Mouse (Mus musculus) heart, adult 2 months (tissue): ENCODE measurements around the gene Rab5c. TPM values are rescaled to one million over a fixed set of nuclear protein-coding genes. Genes with fewer than 3 reads are reported as not detected.
A peak's percentile ranks its signal among the peaks of the same experiment; 100 is the strongest.

ENCODE experiments used
- DNase-seq, 2 experiments: peaks; one replicate each; pipeline ENCODE4 v3.0.0; 2021
- H3K27ac ChIP-seq: fragments of 200-600 bp; 2 replicates; pipeline ENCODE4 v1.8.1; 2022
- H3K27me3 ChIP-seq: fragments of 200-500 bp; 2 replicates; pipeline ENCODE4 v1.6.1; 2012; ENCODE audit warnings: mild to moderate bottlenecking, low read length, inconsistent platforms, mixed read lengths; ENCODE audit not compliant: control insufficient read depth, insufficient read depth
- H3K36me3 ChIP-seq: fragments of 200-500 bp; 2 replicates; pipeline ENCODE4 v1.6.1; 2012; ENCODE audit warnings: low read length, inconsistent platforms; ENCODE audit not compliant: control insufficient read depth, insufficient read depth
- H3K4me1 ChIP-seq: fragments of 200-500 bp; 2 replicates; pipeline ENCODE4 v1.6.1; 2011; ENCODE audit warnings: low read length; ENCODE audit not compliant: control insufficient read depth, insufficient read depth
- H3K4me3 ChIP-seq: fragments of 200-600 bp; 2 replicates; pipeline ENCODE4 v1.8.1; 2022
- H3K79me2 ChIP-seq: fragments of 200-500 bp; replicated peaks from 2 replicates; pipeline ENCODE4 v1.6.1; 2012; ENCODE audit warnings: mild to moderate bottlenecking, inconsistent platforms, low read length, moderate library complexity, mixed read lengths; ENCODE audit not compliant: control insufficient read depth, insufficient read depth
- H3K9ac ChIP-seq: fragments of 200-500 bp; 2 replicates; pipeline ENCODE4 v1.6.1; 2012; ENCODE audit warnings: low read depth, mild to moderate bottlenecking, control low read depth, inconsistent platforms, low read length, mixed read lengths
- CTCF ChIP-seq: fragments of 200-600 bp; IDR thresholded peaks from 2 replicates; pipeline ENCODE4 v1.8.1; 2022; ENCODE audit warnings: antibody characterized with exemption, mild to moderate bottlenecking, moderate library complexity
- EP300 ChIP-seq: fragments of 200-500 bp; IDR thresholded peaks from 2 replicates; pipeline ENCODE4 v1.6.1; 2011; ENCODE audit warnings: low read depth, low read length, control low read depth; ENCODE audit not compliant: insufficient read depth
- POLR2A ChIP-seq: fragments of 200-500 bp; IDR thresholded peaks from 2 replicates; pipeline ENCODE4 v1.6.1; 2011; ENCODE audit warnings: mild to moderate bottlenecking, low read depth, low read length, control low read depth; ENCODE audit not compliant: insufficient read depth
- WGBS: fragments of 180-500 bp; shearing (Covaris S2); methylation state at CpG from one replicate; pipeline ENCODE4 v1.1.7; 2018; 5-methylcytosine and 5-hydroxymethylcytosine counted together
- intact Hi-C: fragments of 180-260 bp; cut with DNase I; formaldehyde crosslinking; loops from one replicate; pipeline ENCODE4 v1.15.1; 2025
- polyA plus RNA-seq: library from polyadenylated mRNA; depleted of rRNA; stranded (reverse); fragments of >200 nt; gene quantifications from 2 replicates; pipeline ENCODE4 v1.2.3, GENCODE M21; 2012; rRNA removed
- total RNA-seq, 2 experiments: library from RNA; stranded (reverse); gene quantifications; 2 replicates each; pipeline ENCODE4 v1.2.3; 2021

The Rab5c gene
- total and polyA plus RNA-seq, 3 experiments: 53.0 to 69.3 (median 56.3) TPM

DNA sequence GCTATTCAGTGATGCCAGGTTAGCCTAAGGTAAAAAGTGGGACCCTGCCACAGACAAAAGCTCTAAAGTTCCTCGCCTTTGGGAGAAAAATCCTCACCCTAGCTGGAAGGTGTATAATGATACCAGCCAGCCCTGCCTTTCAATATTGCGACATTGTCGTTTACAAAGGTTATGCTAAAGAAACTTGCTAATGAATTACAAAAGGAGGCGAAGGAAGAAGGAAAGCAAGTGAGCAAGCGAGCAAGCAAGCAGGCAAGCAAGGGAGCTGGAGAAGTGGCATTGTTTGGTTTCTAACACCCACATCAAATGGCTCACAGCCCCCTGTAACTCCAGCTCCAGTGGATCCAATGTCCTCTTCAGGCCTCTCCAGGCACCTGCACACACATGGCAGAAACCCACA is 55.5 kb downstream of the Rab5c start:
- intact Hi-C loops: no loop called here
- DNase-seq: no peak
- Histone ChIP-seq H3K9ac (no peak overlapping the region), H3K4me1 (no peaks in the 10 kb centered on the region), H3K27ac (no peak overlapping the region), H3K79me2 (no peaks in the 10 kb centered on the region), H3K27me3 (no peaks in the 10 kb centered on the region), H3K4me3 (no peak overlapping the region), H3K36me3 (no peaks in the 10 kb centered on the region)
- no peak for TF ChIP-seq EP300
- no peak for TF ChIP-seq POLR2A
- no peak for TF ChIP-seq CTCF
- WGBS: 94% methylated on average over 5 of the region's 5 CpGs

DNA sequence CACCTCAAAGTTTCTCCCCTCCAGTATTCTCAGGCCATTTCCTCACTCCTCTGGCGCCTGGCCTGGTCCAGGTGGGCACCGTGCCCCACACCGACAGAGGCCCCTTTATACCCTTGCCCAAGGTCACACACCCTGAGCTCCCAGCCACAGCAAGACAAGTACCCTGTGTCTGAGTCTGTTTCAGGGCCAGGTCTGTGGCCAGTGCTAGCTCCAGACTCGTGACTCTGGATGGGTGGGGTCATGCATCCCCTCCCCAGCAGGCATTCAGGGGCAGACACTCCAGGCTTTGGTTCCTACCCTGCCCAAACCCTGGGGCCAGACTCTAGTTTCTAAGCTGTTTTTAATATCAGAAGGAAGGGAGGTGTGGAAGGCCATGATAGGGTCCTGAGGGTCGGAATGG is 56.2 kb downstream of the Rab5c start:
- H3K36me3 ChIP-seq: no peaks in the 10 kb centered on the region
- no peak for TF ChIP-seq CTCF
- 74% methylated on average over 5 of the region's 5 CpGs for WGBS
- H3K9ac ChIP-seq: no peak overlapping the region
- H3K4me3 ChIP-seq: no peak overlapping the region
- no peak for DNase-seq
- intact Hi-C loops: no loop called here
- no peaks in the 10 kb centered on the region for H3K4me1 ChIP-seq
- H3K27me3 ChIP-seq: no peaks in the 10 kb centered on the region
- no peaks in the 10 kb centered on the region for H3K79me2 ChIP-seq
- H3K27ac ChIP-seq: no peak overlapping the region

DNA sequence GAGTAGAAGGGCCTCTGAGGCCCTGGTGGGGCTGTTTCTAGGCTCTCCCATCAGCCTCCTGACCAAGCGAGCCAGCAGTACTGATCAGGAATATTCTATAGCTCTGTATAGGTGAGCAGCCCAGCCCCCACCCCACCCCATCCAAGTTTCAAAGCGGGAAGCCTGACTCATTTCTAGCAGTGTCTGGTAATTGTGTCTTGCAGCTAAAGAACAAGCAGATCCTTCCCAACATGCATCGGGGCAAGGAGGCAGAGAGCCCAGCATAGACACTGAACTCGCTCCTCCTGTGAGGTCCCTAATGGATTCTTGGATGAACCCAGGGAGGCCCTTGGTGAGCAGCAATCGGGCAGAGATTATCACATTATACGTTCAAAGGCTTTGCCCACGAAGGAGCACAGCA is 60.2 kb downstream of the Rab5c start:
- Histone ChIP-seq H3K27ac (no peak overlapping the region), H3K9ac (no peak overlapping the region), H3K36me3 (no peaks in the 10 kb centered on the region), H3K27me3 (no peaks in the 10 kb centered on the region), H3K4me3 (no peak overlapping the region), H3K4me1 (peaks cover 2% of the 10 kb centered on the region; the same call in 1 of the 2 replicates), H3K79me2 (no peaks in the 10 kb centered on the region)
- TF ChIP-seq CTCF (no peak), EP300 (no peak), POLR2A (no peak)
- intact Hi-C loops: no loop called here
- 55% methylated on average over 7 of the region's 7 CpGs for WGBS
- DNase-seq: no peak

DNA sequence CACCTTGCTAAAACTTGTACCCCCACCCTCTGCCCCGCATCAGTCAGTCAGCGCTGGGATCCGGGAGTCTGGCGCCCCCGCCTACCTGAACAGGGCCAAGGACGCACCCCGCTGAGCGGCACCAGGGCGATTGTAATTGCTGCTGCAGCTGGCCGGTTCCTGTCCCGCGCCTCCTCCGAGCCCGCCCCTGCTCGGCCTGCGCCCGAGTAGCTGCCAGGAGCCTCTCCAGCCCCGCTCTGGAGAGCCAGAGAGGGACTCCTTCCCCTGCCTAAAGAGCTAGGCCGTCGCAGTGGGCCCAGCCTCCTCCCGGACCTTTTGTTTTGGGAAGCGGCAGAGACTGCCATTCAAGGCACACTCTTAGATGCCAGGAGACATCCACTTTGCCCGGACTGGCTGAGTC is 64.8 kb downstream of the Rab5c start:
- WGBS: 4% methylated on average over 23 of the region's 23 CpGs
- TF ChIP-seq CTCF: no peak
- TF ChIP-seq EP300: no peak
- TF ChIP-seq POLR2A: no peak
- Histone ChIP-seq H3K27me3 (no peaks in the 10 kb centered on the region), H3K4me3 (peak overlapping the region; percentile 16; the same call in 1 of the 2 replicates), H3K9ac (peak overlapping the region; percentile 25; the same call in 1 of the 2 replicates), H3K79me2 (no peaks in the 10 kb centered on the region), H3K36me3 (no peaks in the 10 kb centered on the region), H3K27ac (peak overlapping the region; percentile 45), H3K4me1 (peaks cover 5% of the 10 kb centered on the region)
- DNase-seq: peak; percentile 71 to 73
- intact Hi-C loops: no loop called here

DNA sequence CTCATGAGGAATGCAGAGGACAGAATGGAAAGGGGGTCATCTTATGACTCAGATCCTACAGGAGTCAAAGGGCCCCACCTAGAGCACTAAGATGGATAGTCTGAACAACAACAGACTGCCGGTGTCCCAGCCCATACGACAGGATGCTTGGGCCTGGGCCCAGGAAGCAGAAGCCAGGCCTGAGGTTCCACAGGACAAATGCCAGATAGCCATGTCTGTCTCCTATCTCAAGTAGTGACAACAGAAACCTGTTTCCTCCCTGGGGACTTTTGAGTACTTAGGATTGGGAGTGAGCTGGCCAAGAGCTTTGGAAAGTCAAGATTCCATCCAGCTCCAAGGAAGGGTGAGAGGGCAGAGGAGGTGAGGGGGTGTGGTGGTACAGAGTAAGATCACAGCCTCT is 66.1 kb downstream of the Rab5c start:
- no peak overlapping the region for H3K27ac ChIP-seq
- no peak overlapping the region for H3K9ac ChIP-seq
- H3K4me1 ChIP-seq: peaks cover 5% of the 10 kb centered on the region
- intact Hi-C loops: no loop called here
- no peak overlapping the region for H3K4me3 ChIP-seq
- WGBS: 5% methylated on average over 2 of the region's 2 CpGs
- no peak for TF ChIP-seq EP300
- no peak for TF ChIP-seq CTCF
- no peaks in the 10 kb centered on the region for H3K79me2 ChIP-seq
- H3K36me3 ChIP-seq: no peaks in the 10 kb centered on the region
- DNase-seq: peak; percentile 38 to 56
- no peaks in the 10 kb centered on the region for H3K27me3 ChIP-seq

DNA sequence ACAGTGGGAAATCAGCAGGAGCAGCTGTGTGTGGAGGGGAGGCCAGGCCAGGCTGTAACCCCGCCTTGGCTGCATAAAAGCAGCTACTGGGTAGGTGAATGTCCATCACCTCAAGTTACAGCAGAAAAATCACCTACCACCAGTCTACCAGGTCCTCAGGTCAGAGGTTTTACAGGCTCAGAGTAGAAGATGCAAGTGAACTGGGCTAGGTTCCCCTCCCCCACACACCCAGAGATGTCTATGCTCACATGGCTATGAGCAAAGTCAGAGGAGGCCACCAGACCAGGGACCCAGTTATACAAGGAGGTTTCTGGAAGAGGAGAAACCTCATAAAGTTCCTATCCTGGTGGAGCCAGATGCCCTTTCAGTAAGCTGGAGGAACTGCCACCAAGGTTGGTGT is 67.0 kb downstream of the Rab5c start:
- Histone ChIP-seq H3K4me1 (peaks cover 5% of the 10 kb centered on the region), H3K4me3 (no peak overlapping the region), H3K36me3 (no peaks in the 10 kb centered on the region), H3K27me3 (no peaks in the 10 kb centered on the region), H3K9ac (no peak overlapping the region), H3K27ac (no peak overlapping the region), H3K79me2 (no peaks in the 10 kb centered on the region)
- TF ChIP-seq CTCF: no peak
- TF ChIP-seq EP300: no peak
- no peak for TF ChIP-seq POLR2A
- no peak for DNase-seq
- intact Hi-C loops: no loop called here
- WGBS: 83% methylated on average over 1 of the region's 1 CpGs

Other genes starting within 250 kb of the Rab5c start
- 10 to 100 TPM; 25.5 to 34.6 TPM for gene Acly, start 210.2 kb downstream of the Rab5c start, total RNA-seq
- 66.5 and 74.7 TPM in 2 replicates for gene Acly, start 210.2 kb downstream of the Rab5c start, polyA plus RNA-seq
- under 1 TPM in 1 of 2 experiments, not detected in 1; 0.18 TPM for gene Ttc25, start 192.6 kb downstream of the Rab5c start, total RNA-seq
- gene Ttc25, start 192.6 kb downstream of the Rab5c start, polyA plus RNA-seq: 0.18 and 0.37 TPM in 2 replicates
- 1 to 10 TPM; 5.6 to 7.6 TPM for gene Cnp, start 163.3 kb downstream of the Rab5c start, total RNA-seq
- gene Cnp, start 163.3 kb downstream of the Rab5c start, polyA plus RNA-seq: 9.5 and 11.4 TPM in 2 replicates
- gene Nkiras2, start 119.0 kb downstream of the Rab5c start, total RNA-seq: 10 to 100 TPM; 49.5 to 50.3 TPM
- 91.2 and 107 TPM in 2 replicates for gene Nkiras2, start 119.0 kb downstream of the Rab5c start, polyA plus RNA-seq
- gene Dnajc7, start 118.0 kb downstream of the Rab5c start, total RNA-seq: 100 to 1,000 TPM; 107 to 121 TPM
- gene Dnajc7, start 118.0 kb downstream of the Rab5c start, polyA plus RNA-seq: 46.1 and 77.8 TPM in 2 replicates
- under 1 TPM; 0.34 to 0.48 TPM for gene Zfp385c, start 45.8 kb downstream of the Rab5c start, total RNA-seq
- 0.59 and 0.61 TPM in 2 replicates for gene Zfp385c, start 45.8 kb downstream of the Rab5c start, polyA plus RNA-seq
- under 1 TPM; 0.55 to 0.70 TPM for gene Dhx58, start 33.9 kb downstream of the Rab5c start, total RNA-seq
- 2.8 and 3.0 TPM in 2 replicates for gene Dhx58, start 33.9 kb downstream of the Rab5c start, polyA plus RNA-seq
- 10 to 100 TPM; 13.1 to 14.0 TPM for gene Kat2a, start 25.8 kb downstream of the Rab5c start, total RNA-seq
- gene Kat2a, start 25.8 kb downstream of the Rab5c start, polyA plus RNA-seq: 18.9 and 21.7 TPM in 2 replicates
- not detected for gene Hspb9, start 24.4 kb downstream of the Rab5c start, total RNA-seq
- 0.50 and 0.62 TPM in 2 replicates for gene Hspb9, start 24.4 kb downstream of the Rab5c start, polyA plus RNA-seq
- gene Kcnh4, start 21.7 kb upstream of the Rab5c start, total RNA-seq: not detected
- 0.04 TPM in 1 of 2 replicates, not detected in the other for gene Kcnh4, start 21.7 kb upstream of the Rab5c start, polyA plus RNA-seq
- not detected for gene Hcrt, start 24.7 kb upstream of the Rab5c start, total RNA-seq
- gene Hcrt, start 24.7 kb upstream of the Rab5c start, polyA plus RNA-seq: not detected in 2 replicates
- 10 to 100 TPM; 10.1 to 11.6 TPM for gene Ghdc, start 32.7 kb upstream of the Rab5c start, total RNA-seq
- 11.2 and 12.8 TPM in 2 replicates for gene Ghdc, start 32.7 kb upstream of the Rab5c start, polyA plus RNA-seq
- gene Stat5b, start 112.5 kb upstream of the Rab5c start, total RNA-seq: 10 to 100 TPM; 58.6 to 65.2 TPM
- gene Stat5b, start 112.5 kb upstream of the Rab5c start, polyA plus RNA-seq: 35.4 and 50.7 TPM in 2 replicates
- 10 to 100 TPM; 20.3 to 22.3 TPM for gene Stat5a, start 121.1 kb upstream of the Rab5c start, total RNA-seq
- gene Stat5a, start 121.1 kb upstream of the Rab5c start, polyA plus RNA-seq: 24.3 and 26.6 TPM in 2 replicates
- gene Stat3, start 201.3 kb upstream of the Rab5c start, total RNA-seq: 10 to 100 TPM; 93.0 to 94.7 TPM
- gene Stat3, start 201.3 kb upstream of the Rab5c start, polyA plus RNA-seq: 85.8 and 134 TPM in 2 replicates
- gene Cavin1, start 232.7 kb upstream of the Rab5c start, total RNA-seq: 100 to 1,000 TPM; 219 to 225 TPM
- 114 and 135 TPM in 2 replicates for gene Cavin1, start 232.7 kb upstream of the Rab5c start, polyA plus RNA-seq